Mouse (Mus musculus) heart, adult 2 months (tissue): Measurements from ENCODE around the gene Myo9b.

Source experiments
- CTCF ChIP-seq: fragments of 200-600 bp; IDR thresholded peaks from 2 replicates; pipeline ENCODE4 v1.8.1; 2022; ENCODE audit warnings: antibody characterized with exemption, mild to moderate bottlenecking, moderate library complexity
- EP300 ChIP-seq: fragments of 200-500 bp; IDR thresholded peaks from 2 replicates; pipeline ENCODE4 v1.6.1; 2011; ENCODE audit warnings: low read depth, low read length, control low read depth; ENCODE audit not compliant: insufficient read depth
- POLR2A ChIP-seq: fragments of 200-500 bp; IDR thresholded peaks from 2 replicates; pipeline ENCODE4 v1.6.1; 2011; ENCODE audit warnings: mild to moderate bottlenecking, low read depth, low read length, control low read depth; ENCODE audit not compliant: insufficient read depth

- TF ChIP-seq EP300 (no peak), CTCF (no peak), POLR2A (peak; percentile 45; the same call in 1 of the 2 replicates)
Observed at GRCm38 (mm10) chr8:71310446-71310845, 37.9 kb downstream of the Myo9b start.
